Mouse (Mus musculus): ENCODE results near the gene Stxbp3.
"Not testable (repeated sequence)": the region's sequence is repeated elsewhere in the genome, so short reads cannot be mapped to it uniquely, and the experiment has no call there.

DNA sequence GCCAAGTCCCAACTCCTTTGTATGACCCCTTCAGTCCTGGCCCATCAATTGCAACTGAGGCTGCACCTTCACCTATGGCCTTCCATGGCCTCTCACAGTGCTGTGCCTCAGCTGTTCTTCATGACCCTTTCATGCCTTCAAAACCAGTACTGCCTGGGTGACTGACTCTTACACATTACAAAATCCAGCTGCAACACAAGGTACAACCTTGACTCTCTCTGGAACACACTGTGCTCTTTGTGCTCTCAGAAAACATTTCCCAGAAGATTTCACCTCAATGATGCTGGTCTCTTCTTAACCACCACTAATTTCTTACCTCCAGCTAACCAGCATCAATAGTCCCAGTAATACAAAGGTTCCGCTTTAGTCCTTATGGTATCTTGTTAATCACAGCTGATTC is 6.6 kb downstream of the Stxbp3 start:
- TF ChIP-seq CTCF, EP300 (IDR thresholded peaks at IDR 0.05; ENCODE audit: low read depth): not testable (repeated sequence)
